Mouse (Mus musculus) layer of hippocampus, adult 9-11 months (tissue): ENCODE data around the gene Gm14308.
"Not testable (repeated sequence)": the region's sequence is repeated elsewhere in the genome, so short reads cannot be mapped to it uniquely, and the experiment has no call there.

Source experiments
- DNase-seq: peaks from one replicate; pipeline ENCODE4 v3.0.0; 2022

Gene Gm14308

DNA sequence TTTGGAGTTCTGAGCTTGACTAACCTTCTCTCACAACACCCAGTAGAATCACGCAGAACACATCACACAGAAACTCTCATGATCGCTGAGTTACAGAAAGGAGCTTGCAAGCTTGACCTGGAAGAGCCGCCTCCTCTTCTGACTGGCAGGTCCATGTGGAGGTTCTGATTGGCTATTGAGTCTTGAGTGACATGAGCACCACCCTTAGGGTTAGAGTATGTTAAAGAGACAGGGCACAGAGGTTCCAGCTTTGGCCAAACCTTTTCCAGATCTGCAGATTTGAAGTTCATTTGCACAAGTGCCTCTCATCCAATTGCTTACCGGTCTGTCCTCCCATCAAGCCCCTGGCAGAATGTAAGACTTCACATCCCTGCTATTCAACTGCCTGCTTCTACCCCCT lies at the start of gene Gm14308:
Gene Gm14308 (minus strand): TSS at position 101 of the 400 bp plus-strand sequence.
- DNase-seq: not testable (repeated sequence)

DNA sequence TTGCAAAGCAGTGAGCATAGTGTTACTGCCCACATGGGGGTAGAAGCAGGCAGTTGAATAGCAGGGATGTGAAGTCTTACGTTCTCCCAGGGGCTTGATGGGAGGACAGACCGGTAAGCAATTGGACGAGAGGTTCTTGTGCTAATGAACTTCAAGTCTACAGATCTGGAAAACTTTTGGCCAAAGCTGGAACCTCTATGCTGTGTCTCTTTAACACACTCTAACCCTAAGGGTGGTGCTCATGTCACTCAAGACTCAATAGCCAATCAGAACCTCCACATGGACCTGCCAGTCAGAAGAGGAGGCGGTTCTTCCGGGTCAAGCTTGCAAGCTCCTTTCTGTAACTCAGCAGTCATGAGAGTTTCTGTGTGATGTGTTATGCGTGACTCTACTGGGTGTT lies 34.1 kb upstream of the Gm14308 start, which contains the start of gene Zfp973:
Gene Zfp973 (plus strand): TSS at position 301 of the 400 bp plus-strand sequence.
- DNase-seq: not testable (repeated sequence)
